Mouse (Mus musculus) olfactory bulb, adult 2 months (tissue): Measurements from ENCODE around the gene Arhgef19.

Source experiments
- CTCF ChIP-seq: fragments of 200-500 bp; IDR thresholded peaks from 2 replicates; pipeline ENCODE4 v1.5.1; 2012; ENCODE audit warnings: low read depth, mild to moderate bottlenecking, low read length, moderate library complexity; ENCODE audit not compliant: insufficient read depth
- POLR2A ChIP-seq: fragments of 200-500 bp; IDR thresholded peaks from 2 replicates; pipeline ENCODE4 v1.6.1; 2012; ENCODE audit warnings: mild to moderate bottlenecking, low read depth, low read length, moderate library complexity; ENCODE audit not compliant: insufficient read depth

DNA sequence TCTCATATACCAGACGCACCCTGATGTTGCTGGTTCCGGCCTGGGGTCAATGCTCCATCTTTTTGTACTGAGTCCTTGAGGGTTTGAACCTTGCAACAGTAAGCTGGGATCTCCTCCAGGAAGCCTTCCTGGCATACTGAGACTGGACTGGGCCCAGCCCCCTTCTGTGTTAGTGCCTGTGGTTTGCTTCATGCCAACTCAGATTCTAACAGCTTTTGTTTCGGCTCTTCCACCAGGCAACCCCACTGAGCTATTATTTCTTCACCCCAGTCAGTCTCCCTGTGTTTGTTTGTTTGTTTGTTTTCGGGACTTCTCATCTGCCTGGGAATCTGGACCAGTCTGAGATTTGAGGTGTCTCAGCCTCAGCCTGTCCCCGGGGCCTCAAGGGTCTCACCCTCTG lies 5.1 kb downstream of the Arhgef19 start:
- TF ChIP-seq CTCF: no peak
- no peak for TF ChIP-seq POLR2A
